Mouse (Mus musculus) small intestine, adult 2 months (tissue): ENCODE results near the gene Atp1a3. TPM values are rescaled to one million over a fixed set of nuclear protein-coding genes. Genes with fewer than 3 reads are reported as not detected.
"Not testable (repeated sequence)": the region's sequence is repeated elsewhere in the genome, so short reads cannot be mapped to it uniquely, and the experiment has no call there.

Experiments used
- H3K27ac ChIP-seq: fragments of 200-500 bp; 2 replicates; pipeline ENCODE4 v1.5.1; 2012; ENCODE audit warnings: low read depth, low read length, control low read depth, inconsistent platforms; ENCODE audit not compliant: insufficient read depth
- H3K27me3 ChIP-seq: fragments of 200-500 bp; 2 replicates; pipeline ENCODE4 v1.6.1; 2012; ENCODE audit warnings: mild to moderate bottlenecking, moderate library complexity, low read length, inconsistent platforms; ENCODE audit not compliant: control insufficient read depth, insufficient read depth
- H3K36me3 ChIP-seq: fragments of 200-500 bp; 2 replicates; pipeline ENCODE4 v1.6.1; 2012; ENCODE audit warnings: mild to moderate bottlenecking, low read length, control low read depth, inconsistent platforms; ENCODE audit not compliant: control insufficient read depth, insufficient read depth
- H3K4me1 ChIP-seq: fragments of 200-500 bp; 2 replicates; pipeline ENCODE4 v1.6.1; 2012; ENCODE audit warnings: low read length, inconsistent platforms, mixed read lengths; ENCODE audit not compliant: control insufficient read depth, insufficient read depth, insufficient read length
- H3K4me3 ChIP-seq: fragments of 200-500 bp; 2 replicates; pipeline ENCODE4 v1.5.1; 2012; ENCODE audit warnings: low read depth, mild to moderate bottlenecking, control low read depth, inconsistent platforms, low read length, moderate library complexity
- CTCF ChIP-seq: fragments of 200-500 bp; IDR thresholded peaks from 2 replicates; pipeline ENCODE4 v1.5.1; 2012; ENCODE audit warnings: low read depth, mild to moderate bottlenecking, control low read depth, inconsistent platforms, low read length, moderate library complexity, mixed read lengths; ENCODE audit not compliant: insufficient replicate concordance, insufficient read length; ENCODE audit errors: extremely low read depth
- POLR2A ChIP-seq: fragments of 200-500 bp; IDR thresholded peaks from 2 replicates; pipeline ENCODE4 v1.6.1; 2012; ENCODE audit warnings: low read depth, mild to moderate bottlenecking, control low read depth, inconsistent platforms, low read length, moderate library complexity
- whole genome bisulfite sequencing: fragments of 180-500 bp; shearing (Covaris S2); methylation state at CpG from one replicate; pipeline ENCODE4 v1.1.7; 2018; 5-methylcytosine and 5-hydroxymethylcytosine counted together
- polyA plus RNA-seq: library from polyadenylated mRNA; depleted of rRNA; stranded (reverse); fragments of >200 nt; gene quantifications from 2 replicates; pipeline ENCODE4 v1.2.3, GENCODE M21; 2012; rRNA removed

The Atp1a3 gene
- polyA plus RNA-seq = 2.9 and 3.1 TPM in 2 replicates

DNA sequence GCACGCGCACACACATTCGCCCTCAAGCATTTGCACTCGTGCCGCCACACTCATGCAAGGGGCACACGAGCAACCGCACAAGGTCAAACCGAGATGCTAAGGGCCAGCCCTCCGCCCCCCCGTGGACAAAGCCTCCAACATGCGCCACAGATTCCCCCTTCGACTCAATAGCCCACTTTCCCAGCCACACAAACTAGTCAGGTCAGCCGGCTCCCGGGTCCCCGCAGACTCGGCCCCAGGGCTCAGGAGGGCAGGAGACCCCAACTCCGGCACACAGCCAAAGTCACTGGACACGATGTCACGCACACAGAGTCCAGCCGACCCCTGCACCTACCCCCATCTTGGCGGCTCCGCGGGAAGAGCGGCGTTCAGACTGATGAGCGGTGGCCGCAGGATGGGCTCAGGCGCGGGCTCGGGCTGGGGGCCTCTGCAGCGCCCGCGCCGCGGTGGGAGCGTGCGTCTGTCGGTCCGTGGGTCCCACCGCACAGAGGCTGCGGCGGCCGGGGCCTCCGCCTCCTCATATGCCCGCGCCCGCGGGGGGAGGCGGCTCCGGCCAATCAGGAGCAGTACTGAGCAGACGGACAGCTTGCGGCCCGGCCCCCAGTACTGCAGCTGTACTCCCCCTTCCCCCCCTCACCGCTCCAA is at the start of gene Atp1a3:
Atp1a3 (minus strand) TSS at position 538 of the 645 bp plus-strand sequence.
- Histone ChIP-seq H3K27me3 (peaks cover 31% of the 10 kb centered on the region), H3K4me3 (peak within 1 kb of the TSS; percentile 45), H3K4me1 (peaks cover under 1% of the 10 kb centered on the region; the same call in 1 of the 2 replicates), H3K27ac (no peak within 1 kb of the TSS), H3K36me3 (no peaks in the 10 kb centered on the region)
- no peak for TF ChIP-seq CTCF
- no peak for TF ChIP-seq POLR2A
- 5% methylated on average over 52 of the region's 54 CpGs for WGBS

GRCm38 (mm10) chr7:25052587-25052986 is 46.8 kb upstream of the Atp1a3 start:
- H3K27me3 ChIP-seq = no peaks in the 10 kb centered on the region
- 44% methylated on average over 3 of the region's 3 CpGs for WGBS
- no peak overlapping the region for H3K4me3 ChIP-seq
- no peak overlapping the region for H3K27ac ChIP-seq
- H3K4me1 ChIP-seq = no peaks in the 10 kb centered on the region; the same call in 1 of the 2 replicates
- no peak for TF ChIP-seq CTCF
- no peak for TF ChIP-seq POLR2A
- H3K36me3 ChIP-seq = no peaks in the 10 kb centered on the region

DNA sequence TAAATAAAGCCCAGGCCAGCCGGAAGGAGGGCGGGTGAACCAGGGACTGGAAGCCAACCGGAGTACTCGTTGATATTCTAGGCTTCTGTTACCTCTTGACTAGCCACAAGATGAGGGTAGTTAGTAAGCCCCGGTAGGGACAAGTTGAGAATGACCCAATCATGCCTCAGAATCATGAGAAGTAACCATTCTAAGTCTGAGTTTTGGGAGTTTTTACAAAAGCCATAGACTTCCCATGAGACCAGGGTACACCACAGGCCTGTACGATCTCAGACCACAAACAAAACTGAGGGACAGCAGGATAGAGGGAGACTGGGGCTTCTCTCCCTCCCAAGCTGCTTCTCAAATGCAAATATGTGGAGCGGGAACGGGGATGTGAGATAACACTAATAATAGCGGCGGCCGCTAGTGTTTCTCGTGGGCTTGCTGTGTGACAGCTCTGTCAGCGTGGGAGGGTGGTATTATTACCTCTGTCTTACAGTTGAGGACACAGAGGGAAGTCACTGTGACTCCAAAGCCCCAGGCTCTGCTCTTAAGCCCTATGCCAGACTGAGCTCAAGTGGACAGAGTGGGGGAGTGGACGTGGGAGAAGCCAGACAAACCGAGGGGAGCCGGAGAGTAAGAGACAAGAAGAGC is 43.7 kb upstream of the Atp1a3 start:
- Histone ChIP-seq H3K4me1 (no peaks in the 10 kb centered on the region), H3K27me3 (no peaks in the 10 kb centered on the region), H3K27ac (no peak overlapping the region), H3K4me3 (no peak overlapping the region), H3K36me3 (no peaks in the 10 kb centered on the region)
- 86% methylated on average over 16 of the region's 16 CpGs for WGBS
- no peak for TF ChIP-seq POLR2A
- no peak for TF ChIP-seq CTCF

GRCm38 (mm10) chr7:25047363-25047762 is 41.6 kb upstream of the Atp1a3 start:
- Histone ChIP-seq H3K36me3 (no peaks in the 10 kb centered on the region), H3K27me3 (no peaks in the 10 kb centered on the region), H3K4me3 (no peak overlapping the region), H3K27ac (no peak overlapping the region), H3K4me1 (no peaks in the 10 kb centered on the region)
- TF ChIP-seq POLR2A (no peak), CTCF (no peak)
- WGBS = 81% methylated on average over 8 of the region's 8 CpGs

GRCm38 (mm10) chr7:25044599-25044998 is 38.8 kb upstream of the Atp1a3 start:
- H3K4me3 ChIP-seq, H3K36me3 ChIP-seq, H3K27me3 ChIP-seq, H3K27ac ChIP-seq, H3K4me1 ChIP-seq: not testable (repeated sequence)
- 65% methylated on average over 7 of the region's 7 CpGs for WGBS

DNA sequence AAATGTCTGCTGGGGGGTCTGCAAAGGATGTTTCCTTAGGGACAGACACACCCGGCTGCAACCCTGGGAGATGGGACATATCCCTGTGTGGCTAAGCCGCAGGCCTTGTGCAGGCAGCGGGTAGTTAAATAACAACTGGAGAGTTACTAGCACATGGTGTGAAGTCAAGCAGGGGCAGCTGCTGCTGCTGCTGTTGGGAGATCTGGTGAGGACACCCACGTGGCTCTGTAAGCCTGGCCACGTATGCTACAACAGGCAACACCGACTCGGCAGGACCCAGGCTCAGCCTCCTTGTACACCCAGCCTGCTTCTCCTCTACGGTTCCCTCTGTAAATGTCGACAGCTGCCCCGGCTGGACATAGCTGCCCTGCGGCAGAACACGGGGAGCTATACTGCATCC is 36.2 kb upstream of the Atp1a3 start:
- 93% methylated on average over 12 of the region's 12 CpGs for WGBS
- Histone ChIP-seq H3K4me3 (no peak overlapping the region), H3K27ac (no peak overlapping the region), H3K27me3 (no peaks in the 10 kb centered on the region), H3K36me3 (no peaks in the 10 kb centered on the region), H3K4me1 (no peaks in the 10 kb centered on the region)
- no peak for TF ChIP-seq POLR2A
- no peak for TF ChIP-seq CTCF

DNA sequence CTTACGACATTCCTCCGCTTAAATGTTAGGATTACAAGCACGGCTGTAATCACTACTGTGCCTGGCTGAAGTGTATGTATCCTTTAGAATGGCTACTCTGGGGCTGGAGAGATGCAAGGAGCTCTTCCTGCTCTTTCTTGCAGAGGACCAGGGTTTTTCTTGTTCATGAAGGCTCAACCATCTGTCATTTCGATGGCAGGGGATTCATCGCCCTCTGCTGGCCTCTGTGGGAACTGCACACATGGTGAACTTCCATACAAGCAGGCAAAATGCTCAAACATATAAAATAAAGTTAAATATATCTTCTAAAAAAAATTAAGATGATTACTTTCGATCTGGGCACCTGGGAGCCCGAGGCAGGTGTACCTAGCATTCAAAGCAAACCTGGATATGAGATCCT is 30.2 kb upstream of the Atp1a3 start:
- no peaks in the 10 kb centered on the region for H3K4me1 ChIP-seq
- peak; percentile 89; the same call in 1 of the 2 replicates for TF ChIP-seq CTCF
- TF ChIP-seq POLR2A = no peak
- H3K27me3 ChIP-seq = no peaks in the 10 kb centered on the region
- H3K36me3 ChIP-seq = no peaks in the 10 kb centered on the region
- 47% methylated on average over 7 of the region's 7 CpGs for WGBS
- no peak overlapping the region for H3K27ac ChIP-seq
- H3K4me3 ChIP-seq = no peak overlapping the region
